8 mouse cellular contexts compared by ENCODE assay signal in genomic region chr5:150118455-150119241, GRCm38 (mm10). TPM values are rescaled to one million over a fixed set of nuclear protein-coding genes. Genes with fewer than 3 reads are reported as not detected.
A peak's percentile ranks its signal among the peaks of the same experiment; 100 is the strongest.
DNase-seq lines count a peak whose midpoint lies in the region; ATAC-seq and TF ChIP-seq lines count a peak whose summit lies in the region.

Fry (plus strand) TSS chr5:150118645.

- peak; percentile 99 for ATAC-seq in forebrain, postnatal 0 days
- peak; percentile 97 for ATAC-seq in neural tube, embryonic 15.5 days (ENCODE audit: low FRiP score)

- TF ChIP-seq CTCF in ES-Bruce4 (IDR thresholded peaks at IDR 0.05; ENCODE audit: low read depth, low read length) = no peak
- no peak for TF ChIP-seq CTCF in cerebellum, adult 2 months (IDR thresholded peaks at IDR 0.05; ENCODE audit: borderline replicate concordance, insufficient read depth, low read depth, low read length)
- TF ChIP-seq CTCF in forebrain, postnatal 0 days (IDR thresholded peaks at IDR 0.05; ENCODE audit: low read depth) = no peak
- no peak for TF ChIP-seq CTCF in layer of hippocampus, adult 2 months (conservative IDR thresholded peaks at IDR 0.05)
- no peak for TF ChIP-seq CTCF in lung, adult 2 months (IDR thresholded peaks at IDR 0.05; ENCODE audit: insufficient read depth, low read length)

- H3K36me3 ChIP-seq in ES-Bruce4 (ENCODE audit: control insufficient read depth, insufficient read depth, low read length, poor library complexity, severe bottlenecking) = no peaks in the 10 kb centered on the region
- H3K36me3 ChIP-seq in forebrain, postnatal 0 days (ENCODE audit: insufficient read depth) = no peaks in the 10 kb centered on the region
- H3K36me3 ChIP-seq in neural tube, embryonic 15.5 days = no peaks in the 10 kb centered on the region

- intact Hi-C loops in heart, postnatal 36 days (cut with DNase I) = loop anchor here (10.0 kb wide), 1 partner anchor 96 kb away; no protein-coding TSS in a partner anchor

- H3K27me3 ChIP-seq in ES-Bruce4 (ENCODE audit: control insufficient read depth, insufficient read depth, low read length, poor library complexity, severe bottlenecking) = no peaks in the 10 kb centered on the region
- H3K27me3 ChIP-seq in cerebellum, adult 2 months (ENCODE audit: control insufficient read depth, insufficient read depth, low read length) = no peaks in the 10 kb centered on the region
- no peaks in the 10 kb centered on the region for H3K27me3 ChIP-seq in forebrain, postnatal 0 days (ENCODE audit: insufficient read depth, low read length)
- no peaks in the 10 kb centered on the region for H3K27me3 ChIP-seq in neural tube, embryonic 15.5 days (replicated peaks)

- TF ChIP-seq POLR2A in ES-Bruce4 (IDR thresholded peaks at IDR 0.05; ENCODE audit: insufficient read depth, low read length) = no peak
- no peak for TF ChIP-seq POLR2A in cerebellum, adult 2 months (IDR thresholded peaks at IDR 0.05; ENCODE audit: borderline replicate concordance, insufficient read depth, low read length)
- TF ChIP-seq POLR2A in lung, adult 2 months (IDR thresholded peaks at IDR 0.05; ENCODE audit: borderline replicate concordance, extremely low read depth, low read depth, low read length) = no peak; the same call in 1 of the 2 replicates

- DNase-seq in cerebellum, adult 2 months = peak; percentile 89 to 92
- peak; percentile 94 for DNase-seq in forebrain, postnatal 0 days
- peak; percentile 95 to 96 for DNase-seq in heart, postnatal 36 days
- DNase-seq in layer of hippocampus, adult 2 months (ENCODE audit: low spot score in 2 of 2) = peak; percentile 95 to 96
- DNase-seq in lung, adult 2 months = peak; percentile 95
- DNase-seq in testis, postnatal 10 days (ENCODE audit: low spot score) = peak; percentile 93

- no peaks in the 10 kb centered on the region for H3K4me1 ChIP-seq in ES-Bruce4 (ENCODE audit: control insufficient read depth, insufficient read depth, low read length)
- H3K4me1 ChIP-seq in cerebellum, adult 2 months (ENCODE audit: control insufficient read depth, insufficient read depth, low read length) = peaks cover 4% of the 10 kb centered on the region; the same call in 1 of the 2 replicates
- H3K4me1 ChIP-seq in forebrain, postnatal 0 days (ENCODE audit: insufficient read depth) = peaks cover 4% of the 10 kb centered on the region; the same call in 1 of the 2 replicates
- peaks cover 6% of the 10 kb centered on the region for H3K4me1 ChIP-seq in lung, adult 2 months (ENCODE audit: control insufficient read depth, insufficient read depth, low read length)
- peaks cover 34% of the 10 kb centered on the region for H3K4me1 ChIP-seq in neural tube, embryonic 15.5 days

- peak within 1 kb of the TSS; percentile 81 for H3K4me2 ChIP-seq in forebrain, postnatal 0 days (ENCODE audit: low read depth)
- peak within 1 kb of the TSS; percentile 90 for H3K4me2 ChIP-seq in neural tube, embryonic 15.5 days

- H3K9me3 ChIP-seq in ES-Bruce4 (replicated peaks; ENCODE audit: control insufficient read depth, insufficient read depth, low read length, poor library complexity, severe bottlenecking) = no peaks in the 10 kb centered on the region
- H3K9me3 ChIP-seq in forebrain, postnatal 0 days (ENCODE audit: low read length) = no peaks in the 10 kb centered on the region
- H3K9me3 ChIP-seq in neural tube, embryonic 15.5 days (replicated peaks) = no peaks in the 10 kb centered on the region

- no peak for TF ChIP-seq EP300 in ES-Bruce4 (IDR thresholded peaks at IDR 0.05; ENCODE audit: insufficient read depth, low read depth, low read length)

- WGBS in cerebellum, adult 2 months = under 1% methylated on average over 68 of the region's 68 CpGs
- WGBS in forebrain, postnatal 0 days = under 1% methylated on average over 53 of the region's 68 CpGs
- WGBS in lung, adult 2 months = under 1% methylated on average over 66 of the region's 68 CpGs
- under 1% methylated on average over 49 of the region's 68 CpGs for WGBS in neural tube, embryonic 15.5 days

- peak within 1 kb of the TSS; percentile 77 for H3K4me3 ChIP-seq in ES-Bruce4 (ENCODE audit: low read depth, low read length)
- H3K4me3 ChIP-seq in cerebellum, adult 2 months (replicated peaks; ENCODE audit: insufficient read depth, low read depth, low read length) = peak within 1 kb of the TSS; percentile 65
- peak within 1 kb of the TSS; percentile 75 for H3K4me3 ChIP-seq in forebrain, postnatal 0 days (ENCODE audit: low read depth, low read length)
- H3K4me3 ChIP-seq in layer of hippocampus, adult 2 months = peak within 1 kb of the TSS; percentile 65
- H3K4me3 ChIP-seq in lung, adult 2 months (replicated peaks; ENCODE audit: extremely low read depth, low read depth, low read length) = peak within 1 kb of the TSS; percentile 68
- H3K4me3 ChIP-seq in neural tube, embryonic 15.5 days (replicated peaks) = peak within 1 kb of the TSS; percentile 69

- H3K9ac ChIP-seq in ES-Bruce4 (ENCODE audit: low read depth, poor library complexity, severe bottlenecking) = peak within 1 kb of the TSS; percentile 36; the same call in 1 of the 2 replicates
- H3K9ac ChIP-seq in forebrain, postnatal 0 days = peak within 1 kb of the TSS; percentile 61
- peak within 1 kb of the TSS; percentile 62 for H3K9ac ChIP-seq in neural tube, embryonic 15.5 days (replicated peaks)

- H3K27ac ChIP-seq in ES-Bruce4 (ENCODE audit: insufficient read depth, low read length) = no peak within 1 kb of the TSS
- peak within 1 kb of the TSS; percentile 43; the same call in 1 of the 2 replicates for H3K27ac ChIP-seq in cerebellum, adult 2 months (ENCODE audit: insufficient read depth, low read length)
- peak within 1 kb of the TSS; percentile 76 for H3K27ac ChIP-seq in forebrain, postnatal 0 days (ENCODE audit: low read depth, low read length)
- H3K27ac ChIP-seq in layer of hippocampus, adult 2 months = peak within 1 kb of the TSS; percentile 94
- peak within 1 kb of the TSS; percentile 75 for H3K27ac ChIP-seq in neural tube, embryonic 15.5 days (replicated peaks)

RNA-seq across cellular contexts. Expression of gene Fry, which starts in this region (rescaled TPM):
- polyA plus RNA-seq in ES-Bruce4 (2011; ENCODE audit: insufficient read depth, insufficient read length, low read depth, missing spikeins) = 28.4 and 35.3 TPM in 2 replicates
- polyA plus RNA-seq in cerebellum, adult 2 months (2012; rRNA removed) = 92.2 and 95.9 TPM in 2 replicates
- 111 and 130 TPM in 2 replicates for total RNA-seq in forebrain, postnatal 0 days (2014; rRNA removed)
- 31.5 and 47.6 TPM in 2 replicates for polyA plus RNA-seq in forebrain, postnatal 0 days (2015; fragmentation: Nextera tagmentation; extraction: Ambion mirVana)
- total RNA-seq in heart, postnatal 36 days (2021) = 100 to 1,000 TPM; 134 to 136 TPM
- total RNA-seq in layer of hippocampus, adult 2 months (2021) = 100 to 1,000 TPM; 215 to 246 TPM
- 37.0 and 39.3 TPM in 2 replicates for polyA plus RNA-seq in lung, adult 2 months (2012; rRNA removed)
- 41.7 and 51.4 TPM in 2 replicates for polyA plus RNA-seq in neural tube, embryonic 15.5 days (2015; fragmentation: Nextera tagmentation; extraction: Ambion mirVana)
